8 mouse cellular contexts compared by ENCODE assay signal in the genomic region with DNA sequence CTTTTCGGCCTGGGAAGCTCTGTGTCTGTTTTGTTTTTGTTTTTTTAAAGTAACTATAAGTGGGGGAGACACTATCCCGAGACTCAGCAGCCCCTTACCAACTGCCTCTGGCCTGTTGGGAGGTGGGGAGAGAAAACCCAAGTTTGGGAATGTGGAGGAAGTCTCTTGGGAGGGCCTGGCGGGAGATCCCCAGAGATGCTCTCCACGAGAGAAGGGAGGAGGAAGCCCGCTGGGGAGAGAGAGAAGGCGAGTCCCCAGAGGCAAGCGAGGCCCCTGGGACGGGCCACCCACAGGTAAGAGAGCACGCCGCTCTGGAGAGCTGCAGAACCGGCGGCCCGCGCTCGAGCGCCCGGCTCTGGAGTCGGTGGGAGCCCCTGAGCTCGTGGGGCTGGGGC. TPM values are rescaled to one million over a fixed set of nuclear protein-coding genes. Genes with fewer than 3 reads are reported as not detected.
A peak's percentile ranks its signal among the peaks of the same experiment; 100 is the strongest.
DNase-seq lines count a peak whose midpoint lies in the region; ATAC-seq and TF ChIP-seq lines count a peak whose summit lies in the region.
"Had no signal": no experiment of that assay in that cellular context is flagged by ENCODE, and none has a peak within 500 bp of the region (broad histone marks: within the 10 kb centered on the region; RNA-seq: fewer than 3 reads in every experiment).

No protein-coding gene starts in this region.

- H3K27ac ChIP-seq in layer of hippocampus, adult 2 months = peak overlapping the region; percentile 97
- H3K27ac ChIP-seq in embryonic facial prominence, embryonic 15.5 days (replicated peaks) = no peak overlapping the region
- H3K27ac ChIP-seq in hindbrain, embryonic 13.5 days = peak overlapping the region; percentile 92
- no peak overlapping the region for H3K27ac ChIP-seq in neural tube, embryonic 12.5 days

- H3K4me2 ChIP-seq in embryonic facial prominence, embryonic 15.5 days (replicated peaks) = peak overlapping the region; percentile 42; the same call in 1 of the 2 replicates
- H3K4me2 ChIP-seq in hindbrain, embryonic 13.5 days = peak overlapping the region; percentile 51
- H3K4me2 ChIP-seq in neural tube, embryonic 12.5 days (replicated peaks) = peak overlapping the region; percentile 55

- H3K4me1 ChIP-seq in embryonic facial prominence, embryonic 15.5 days = peaks cover 24% of the 10 kb centered on the region
- H3K4me1 ChIP-seq in hindbrain, embryonic 13.5 days (replicated peaks) = peaks cover 28% of the 10 kb centered on the region
- peaks cover 29% of the 10 kb centered on the region for H3K4me1 ChIP-seq in neural tube, embryonic 12.5 days

- peaks cover 99% of the 10 kb centered on the region for H3K27me3 ChIP-seq in embryonic facial prominence, embryonic 15.5 days
- peaks cover 98% of the 10 kb centered on the region for H3K27me3 ChIP-seq in hindbrain, embryonic 13.5 days
- H3K27me3 ChIP-seq in neural tube, embryonic 12.5 days (replicated peaks) = peaks cover 98% of the 10 kb centered on the region

- peak overlapping the region; percentile 71 for H3K4me3 ChIP-seq in layer of hippocampus, adult 2 months
- H3K4me3 ChIP-seq in embryonic facial prominence, embryonic 15.5 days (replicated peaks) = peak overlapping the region; percentile 32
- H3K4me3 ChIP-seq in hindbrain, embryonic 13.5 days = peak overlapping the region; percentile 45
- H3K4me3 ChIP-seq in neural tube, embryonic 12.5 days = peak overlapping the region; percentile 44

- no peaks in the 10 kb centered on the region for H3K9me3 ChIP-seq in embryonic facial prominence, embryonic 15.5 days (replicated peaks)
- no peaks in the 10 kb centered on the region for H3K9me3 ChIP-seq in hindbrain, embryonic 13.5 days
- H3K9me3 ChIP-seq in neural tube, embryonic 12.5 days = no peaks in the 10 kb centered on the region

- no peak overlapping the region for H3K9ac ChIP-seq in embryonic facial prominence, embryonic 15.5 days
- H3K9ac ChIP-seq in hindbrain, embryonic 13.5 days = peak overlapping the region; percentile 73
- 0 out of 2 replicates have a peak overlapping the region, but pooled peaks have one; percentile 55 for H3K9ac ChIP-seq in neural tube, embryonic 12.5 days

- DNase-seq in layer of hippocampus, adult 2 months (ENCODE audit: low spot score in 2 of 2) = no peak
- no peak for DNase-seq in layer of hippocampus, postnatal 14 days (ENCODE audit: low spot score in 2 of 2)
- no peak for DNase-seq in kidney, adult 11 months
- no peak for DNase-seq in thymus, postnatal 14 days

- ATAC-seq in embryonic facial prominence, embryonic 15.5 days (ENCODE audit: insufficient number of reproducible peaks, low FRiP score, low TSS enrichment, low read depth) = no peak
- no peak for ATAC-seq in hindbrain, embryonic 13.5 days (ENCODE audit: low FRiP score)
- no peak for ATAC-seq in neural tube, embryonic 12.5 days (ENCODE audit: low FRiP score, low read depth)

- WGBS in embryonic facial prominence, embryonic 15.5 days = under 1% methylated on average over 17 of the region's 19 CpGs
- under 1% methylated on average over 19 of the region's 19 CpGs for WGBS in hindbrain, embryonic 13.5 days
- WGBS in neural tube, embryonic 12.5 days = under 1% methylated on average over 19 of the region's 19 CpGs

- H3K36me3 ChIP-seq in embryonic facial prominence, embryonic 15.5 days = no peaks in the 10 kb centered on the region
- H3K36me3 ChIP-seq in hindbrain, embryonic 13.5 days = no peaks in the 10 kb centered on the region
- no peaks in the 10 kb centered on the region for H3K36me3 ChIP-seq in neural tube, embryonic 12.5 days

- TF ChIP-seq CTCF in layer of hippocampus, adult 2 months (conservative IDR thresholded peaks at IDR 0.05) = no peak

RNA-seq across cellular contexts. Expression of a gene that starts 2.7 kb away (rescaled TPM):
- 100 to 1,000 TPM; 163 to 165 TPM for total RNA-seq in layer of hippocampus, adult 2 months (2021)
- 100 to 1,000 TPM; 113 to 124 TPM for total RNA-seq in layer of hippocampus, postnatal 14 days (2021)
- 0.09 TPM in 1 of 2 replicates, not detected in the other for polyA plus RNA-seq in embryonic facial prominence, embryonic 15.5 days (2015; fragmentation: Nextera tagmentation; extraction: Ambion mirVana)
- polyA plus RNA-seq in hindbrain, embryonic 13.5 days (2015; fragmentation: Nextera tagmentation; extraction: Ambion mirVana) = 24.6 and 30.7 TPM in 2 replicates
- 10.0 and 11.2 TPM in 2 replicates for polyA plus RNA-seq in neural tube, embryonic 12.5 days (2016; fragmentation: Nextera tagmentation; extraction: Ambion mirVana)
- total RNA-seq: granulocyte monocyte progenitor cell, adult 5-6 weeks had no signal

RNA-seq across cellular contexts. Expression of a gene that starts 21.5 kb away (rescaled TPM):
- 10 to 100 TPM; 55.9 to 56.2 TPM for total RNA-seq in layer of hippocampus, adult 2 months (2021)
- 10 to 100 TPM; 33.6 to 46.7 TPM for total RNA-seq in layer of hippocampus, postnatal 14 days (2021)
- 3.8 and 7.0 TPM in 2 replicates for polyA plus RNA-seq in embryonic facial prominence, embryonic 15.5 days (2015; fragmentation: Nextera tagmentation; extraction: Ambion mirVana)
- 1.1 and 2.4 TPM in 2 replicates for polyA plus RNA-seq in hindbrain, embryonic 13.5 days (2015; fragmentation: Nextera tagmentation; extraction: Ambion mirVana)
- polyA plus RNA-seq in neural tube, embryonic 12.5 days (2016; fragmentation: Nextera tagmentation; extraction: Ambion mirVana) = 0.13 and 0.40 TPM in 2 replicates
- total RNA-seq: granulocyte monocyte progenitor cell, adult 5-6 weeks had no signal

RNA-seq across cellular contexts. Expression of a gene that starts 31.4 kb away (rescaled TPM):
- 10 to 100 TPM; 32.9 to 35.5 TPM for total RNA-seq in layer of hippocampus, adult 2 months (2021)
- total RNA-seq in layer of hippocampus, postnatal 14 days (2021) = 10 to 100 TPM; 22.6 to 24.8 TPM
- polyA plus RNA-seq in embryonic facial prominence, embryonic 15.5 days (2015; fragmentation: Nextera tagmentation; extraction: Ambion mirVana) = 41.0 and 41.3 TPM in 2 replicates
- 44.4 and 44.7 TPM in 2 replicates for polyA plus RNA-seq in hindbrain, embryonic 13.5 days (2015; fragmentation: Nextera tagmentation; extraction: Ambion mirVana)
- polyA plus RNA-seq in neural tube, embryonic 12.5 days (2016; fragmentation: Nextera tagmentation; extraction: Ambion mirVana) = 45.7 and 47.4 TPM in 2 replicates

RNA-seq across cellular contexts. Expression of a gene that starts 56.9 kb away (rescaled TPM):
- 1 to 10 TPM in 1 of 2 experiments, under 1 TPM in 1; 0.92 to 1.0 TPM for total RNA-seq in layer of hippocampus, adult 2 months (2021)
- total RNA-seq in layer of hippocampus, postnatal 14 days (2021) = 1 to 10 TPM in 1 of 2 experiments, under 1 TPM in 1; 0.94 to 1.3 TPM
- 8.4 and 12.2 TPM in 2 replicates for polyA plus RNA-seq in embryonic facial prominence, embryonic 15.5 days (2015; fragmentation: Nextera tagmentation; extraction: Ambion mirVana)
- 0.21 and 0.35 TPM in 2 replicates for polyA plus RNA-seq in hindbrain, embryonic 13.5 days (2015; fragmentation: Nextera tagmentation; extraction: Ambion mirVana)
- 2.7 and 2.9 TPM in 2 replicates for polyA plus RNA-seq in neural tube, embryonic 12.5 days (2016; fragmentation: Nextera tagmentation; extraction: Ambion mirVana)
- total RNA-seq: granulocyte monocyte progenitor cell, adult 5-6 weeks had no signal

RNA-seq across cellular contexts. Expression of a gene that starts 59.5 kb away (rescaled TPM):
- total RNA-seq in layer of hippocampus, adult 2 months (2021) = not detected
- total RNA-seq in layer of hippocampus, postnatal 14 days (2021) = under 1 TPM; 0.28 to 0.38 TPM
- polyA plus RNA-seq in embryonic facial prominence, embryonic 15.5 days (2015; fragmentation: Nextera tagmentation; extraction: Ambion mirVana) = 0.56 and 0.66 TPM in 2 replicates
- 3.2 and 4.2 TPM in 2 replicates for polyA plus RNA-seq in hindbrain, embryonic 13.5 days (2015; fragmentation: Nextera tagmentation; extraction: Ambion mirVana)
- 0.49 and 1.2 TPM in 2 replicates for polyA plus RNA-seq in neural tube, embryonic 12.5 days (2016; fragmentation: Nextera tagmentation; extraction: Ambion mirVana)
- total RNA-seq: granulocyte monocyte progenitor cell, adult 5-6 weeks had no signal

Comparison
In these comparisons a context has a peak if more than half of its experiments do, and no peak if none do; other contexts are left out.
1. H3K27ac ChIP-seq: peak in layer of hippocampus, adult 2 months (single experiment) and hindbrain, embryonic 13.5 days (single experiment); none in embryonic facial prominence, embryonic 15.5 days (single experiment) and neural tube, embryonic 12.5 days (single experiment).
2. RNA of a gene that starts 2.7 kb away (polyA plus RNA-seq): 24.6 to 30.7 TPM in hindbrain, embryonic 13.5 days and 10.0 to 11.2 TPM in neural tube, embryonic 12.5 days; 0.09 TPM in embryonic facial prominence, embryonic 15.5 days; every median in the first group is over 10 times any median in the second.
3. Peak in every context shown above with its lines, with median percentiles within 50 percentile points of each other: H3K4me3 ChIP-seq and H3K4me2 ChIP-seq.